Mouse (Mus musculus): ENCODE data around the gene Gm21961. TPM values are rescaled to one million over a fixed set of nuclear protein-coding genes. Genes with fewer than 3 reads are reported as not detected.
"Not testable (repeated sequence)": the region's sequence is repeated elsewhere in the genome, so short reads cannot be mapped to it uniquely, and the experiment has no call there.

Gene Gm21961
- polyA plus RNA-seq (2015; fragmentation: Nextera tagmentation; extraction: Ambion mirVana) = not detected in 2 replicates

- H3K4me2 ChIP-seq = no peak within 1 kb of the TSS
- H3K36me3 ChIP-seq = no peaks in the 10 kb centered on the region
- H3K4me3 ChIP-seq (replicated peaks) = no peak within 1 kb of the TSS
- WGBS = 92% methylated on average over 5 of the region's 5 CpGs
- no peak within 1 kb of the TSS for H3K27ac ChIP-seq (replicated peaks)
- no peaks in the 10 kb centered on the region for H3K27me3 ChIP-seq (replicated peaks)
- H3K9me3 ChIP-seq (replicated peaks) = no peaks in the 10 kb centered on the region
- H3K9ac ChIP-seq (replicated peaks) = no peak within 1 kb of the TSS
- ATAC-seq (ENCODE audit: low FRiP score) = no peak
- no peaks in the 10 kb centered on the region for H3K4me1 ChIP-seq
These were observed at the start of gene Gm21961 for GRCm38 (mm10) chr15:65014804-65015203. Gene Gm21961, minus strand, starts transcription at chr15:65014904.

GRCm38 (mm10) chr15:65041999-65042398 is 27.3 kb upstream of the Gm21961 start:
- H3K4me3 ChIP-seq (replicated peaks) = no peak overlapping the region
- 28% methylated on average over 4 of the region's 4 CpGs for WGBS
- no peak for ATAC-seq (ENCODE audit: low FRiP score)
- no peaks in the 10 kb centered on the region for H3K4me1 ChIP-seq
- H3K9ac ChIP-seq (replicated peaks) = no peak overlapping the region
- H3K27ac ChIP-seq (replicated peaks) = no peak overlapping the region
- no peaks in the 10 kb centered on the region for H3K27me3 ChIP-seq (replicated peaks)
- H3K4me2 ChIP-seq = no peak overlapping the region
- no peaks in the 10 kb centered on the region for H3K36me3 ChIP-seq
- H3K9me3 ChIP-seq (replicated peaks) = no peaks in the 10 kb centered on the region

- not testable (repeated sequence) for H3K9me3 ChIP-seq (replicated peaks); ATAC-seq (ENCODE audit: low FRiP score)
These were observed 24.5 kb upstream of the Gm21961 start for GRCm38 (mm10) chr15:65039216-65039615.

GRCm38 (mm10) chr15:65017971-65018370 is 3.3 kb upstream of the Gm21961 start:
- H3K27me3 ChIP-seq (replicated peaks) = no peaks in the 10 kb centered on the region
- H3K4me2 ChIP-seq = no peak overlapping the region
- H3K36me3 ChIP-seq = no peaks in the 10 kb centered on the region
- H3K4me1 ChIP-seq = no peaks in the 10 kb centered on the region
- H3K9ac ChIP-seq (replicated peaks) = no peak overlapping the region
- no peak for ATAC-seq (ENCODE audit: low FRiP score)
- no peak overlapping the region for H3K4me3 ChIP-seq (replicated peaks)
- no peaks in the 10 kb centered on the region for H3K9me3 ChIP-seq (replicated peaks)
- no peak overlapping the region for H3K27ac ChIP-seq (replicated peaks)
- WGBS = 69% methylated on average over 1 of the region's 1 CpGs

More at GRCm38 (mm10) chr15:65039216-65039615, 24.5 kb upstream of the Gm21961 start:
- H3K4me2 ChIP-seq; H3K4me1 ChIP-seq; H3K27me3 ChIP-seq (replicated peaks); H3K36me3 ChIP-seq; H3K27ac ChIP-seq (replicated peaks); H3K4me3 ChIP-seq (replicated peaks); H3K9ac ChIP-seq (replicated peaks): not testable (repeated sequence)

- H3K9ac ChIP-seq (replicated peaks) = no peak overlapping the region
- no peaks in the 10 kb centered on the region for H3K9me3 ChIP-seq (replicated peaks)
- H3K4me1 ChIP-seq = no peaks in the 10 kb centered on the region
- H3K27ac ChIP-seq (replicated peaks) = no peak overlapping the region
- H3K4me3 ChIP-seq (replicated peaks) = no peak overlapping the region
- no peaks in the 10 kb centered on the region for H3K36me3 ChIP-seq
- H3K4me2 ChIP-seq = no peak overlapping the region
- no peaks in the 10 kb centered on the region for H3K27me3 ChIP-seq (replicated peaks)
- no peak for ATAC-seq (ENCODE audit: low FRiP score)
These were observed 8.5 kb downstream of the Gm21961 start for GRCm38 (mm10) chr15:65006177-65006576.

GRCm38 (mm10) chr15:64994498-64994897 is 20.2 kb downstream of the Gm21961 start:
- H3K4me2 ChIP-seq = no peak overlapping the region
- no peak overlapping the region for H3K9ac ChIP-seq (replicated peaks)
- H3K4me1 ChIP-seq = no peaks in the 10 kb centered on the region
- no peaks in the 10 kb centered on the region for H3K9me3 ChIP-seq (replicated peaks)
- H3K27me3 ChIP-seq (replicated peaks) = no peaks in the 10 kb centered on the region
- no peaks in the 10 kb centered on the region for H3K36me3 ChIP-seq
- no peak overlapping the region for H3K4me3 ChIP-seq (replicated peaks)
- no peak for ATAC-seq (ENCODE audit: low FRiP score)
- no peak overlapping the region for H3K27ac ChIP-seq (replicated peaks)
- 90% methylated on average over 4 of the region's 4 CpGs for WGBS

- no peaks in the 10 kb centered on the region for H3K9me3 ChIP-seq (replicated peaks)
- H3K36me3 ChIP-seq = no peaks in the 10 kb centered on the region
- no peak overlapping the region for H3K4me3 ChIP-seq (replicated peaks)
- no peak overlapping the region for H3K27ac ChIP-seq (replicated peaks)
- ATAC-seq (ENCODE audit: low FRiP score) = no peak
- no peak overlapping the region for H3K9ac ChIP-seq (replicated peaks)
- 66% methylated on average over 2 of the region's 2 CpGs for WGBS
- H3K4me2 ChIP-seq = no peak overlapping the region
- no peaks in the 10 kb centered on the region for H3K27me3 ChIP-seq (replicated peaks)
- no peaks in the 10 kb centered on the region for H3K4me1 ChIP-seq
These were observed 34.7 kb downstream of the Gm21961 start for GRCm38 (mm10) chr15:64979976-64980375.

GRCm38 (mm10) chr15:64976044-64976805 is 38.5 kb downstream of the Gm21961 start:
- no peak overlapping the region for H3K9ac ChIP-seq (replicated peaks)
- WGBS = 92% methylated on average over 7 of the region's 7 CpGs
- no peak for ATAC-seq (ENCODE audit: low FRiP score)
- H3K36me3 ChIP-seq = no peaks in the 10 kb centered on the region
- no peak overlapping the region for H3K4me2 ChIP-seq
- no peaks in the 10 kb centered on the region for H3K9me3 ChIP-seq (replicated peaks)
- no peaks in the 10 kb centered on the region for H3K27me3 ChIP-seq (replicated peaks)
- H3K27ac ChIP-seq (replicated peaks) = no peak overlapping the region
- no peak overlapping the region for H3K4me3 ChIP-seq (replicated peaks)
- no peaks in the 10 kb centered on the region for H3K4me1 ChIP-seq

Other genes with a start within 250 kb of the Gm21961 start
- not detected in 2 replicates for gene Gm21798, start 197.2 kb downstream of the Gm21961 start, polyA plus RNA-seq (2015; fragmentation: Nextera tagmentation; extraction: Ambion mirVana)

Measured in neural tube, embryonic 15.5 days (tissue).